Mouse (Mus musculus) myocyte (in vitro differentiated cells): ENCODE data around the gene Ndufv1.
A peak's percentile ranks its signal among the peaks of the same experiment; 100 is the strongest.

Source experiments
- CEBPB ChIP-seq: IDR thresholded peaks from 2 replicates; pipeline ENCODE4 v1.6.1; 2011; ENCODE audit warnings: mild to moderate bottlenecking, moderate library complexity; ENCODE audit not compliant: poor library complexity, insufficient read depth, severe bottlenecking
- MAX ChIP-seq: IDR thresholded peaks from one replicate; pipeline ENCODE4 v1.6.1; 2011; ENCODE audit warnings: low read depth, mild to moderate bottlenecking, control low read depth
- MYOD1 ChIP-seq, 3 experiments: IDR thresholded peaks; one replicate each; pipeline ENCODE4 v1.6.1; 2011; ENCODE audit warnings: control low read depth in 2 of 3, low read depth in 2 of 3, mild to moderate bottlenecking in 2 of 3, moderate library complexity in 1 of 3; ENCODE audit not compliant: insufficient read length in 2 of 3, control insufficient read depth in 1 of 3
- MYOG ChIP-seq, 3 experiments: IDR thresholded peaks; one replicate each; pipeline ENCODE4 v1.6.1; 2011; ENCODE audit warnings: control low read depth in 2 of 3, low read depth in 2 of 3, mild to moderate bottlenecking in 2 of 3; ENCODE audit not compliant: insufficient read length in 2 of 3, control insufficient read depth in 1 of 3, insufficient read depth in 1 of 3
- POLR2A ChIP-seq: IDR thresholded peaks from one replicate; pipeline ENCODE4 v1.6.1; 2011; ENCODE audit warnings: low read depth, mild to moderate bottlenecking, control low read depth, moderate library complexity; ENCODE audit not compliant: insufficient read length
- POLR2AphosphoS2 ChIP-seq: IDR thresholded peaks from one replicate; pipeline ENCODE4 v1.6.1; 2011; ENCODE audit warnings: low read depth, control low read depth; ENCODE audit not compliant: insufficient read length
- TCF12 ChIP-seq: IDR thresholded peaks from one replicate; pipeline ENCODE4 v1.6.1; 2011; ENCODE audit warnings: mild to moderate bottlenecking, control low read depth; ENCODE audit not compliant: poor library complexity, insufficient read depth, severe bottlenecking
- TCF3 ChIP-seq: IDR thresholded peaks from one replicate; pipeline ENCODE4 v1.6.1; 2011; ENCODE audit warnings: low read depth, control low read depth; ENCODE audit not compliant: insufficient read length
- USF1 ChIP-seq: IDR thresholded peaks from one replicate; pipeline ENCODE4 v1.6.1; 2011; ENCODE audit warnings: low read depth, mild to moderate bottlenecking, control low read depth, moderate library complexity

- TF ChIP-seq POLR2A (no peak), POLR2AphosphoS2 (peak; percentile 51), MAX (no peak), CEBPB (no peak), MYOD1 (IDR thresholded peaks at IDR 0.05; ENCODE audit: control insufficient read depth in 1 of 3, insufficient read length in 2 of 3, low read depth in 2 of 3) (no peak), MYOG (IDR thresholded peaks at IDR 0.05; ENCODE audit: control insufficient read depth in 1 of 3, insufficient read depth in 1 of 3, insufficient read length in 2 of 3, low read depth in 2 of 3) (no peak), TCF12 (no peak), TCF3 (no peak), USF1 (no peak)
Observed at GRCm38 (mm10) chr19:4005971-4006370, 6.6 kb downstream of the Ndufv1 start.
